Mouse (Mus musculus) T-cell, adult 2 months (primary cell): ENCODE results near the gene Mvb12b.

ENCODE experiments used
- DNase-seq: peaks from one replicate; pipeline ENCODE4 v3.0.0; 2022; ENCODE audit warnings: low spot score

Gene Mvb12b

DNA sequence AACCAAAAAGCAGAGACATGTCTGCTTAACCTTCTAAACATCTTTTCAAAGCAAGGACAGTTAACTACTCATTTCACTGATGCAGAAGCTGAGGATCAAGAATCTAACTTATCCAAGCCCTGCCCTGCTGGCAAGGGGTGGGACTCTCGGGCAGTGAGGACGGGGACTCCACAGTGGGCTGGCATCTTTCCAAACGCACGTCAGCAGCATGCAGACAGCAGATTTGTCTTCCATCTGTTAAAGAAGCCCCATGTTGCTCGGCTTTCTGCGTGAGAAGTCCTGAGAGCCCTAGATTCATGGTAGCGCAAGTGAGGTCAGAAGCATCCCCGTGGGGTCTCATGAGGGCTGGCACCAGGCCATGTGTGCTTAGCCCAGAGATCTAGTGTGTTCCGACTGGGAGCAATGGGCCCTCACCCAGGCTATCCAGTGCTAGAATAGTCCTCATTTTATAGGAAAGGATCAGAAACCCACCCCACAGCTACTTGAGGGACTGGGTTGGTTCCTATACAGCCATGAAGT lies 167.3 kb downstream of the Mvb12b start:
- DNase-seq = no peak

DNA sequence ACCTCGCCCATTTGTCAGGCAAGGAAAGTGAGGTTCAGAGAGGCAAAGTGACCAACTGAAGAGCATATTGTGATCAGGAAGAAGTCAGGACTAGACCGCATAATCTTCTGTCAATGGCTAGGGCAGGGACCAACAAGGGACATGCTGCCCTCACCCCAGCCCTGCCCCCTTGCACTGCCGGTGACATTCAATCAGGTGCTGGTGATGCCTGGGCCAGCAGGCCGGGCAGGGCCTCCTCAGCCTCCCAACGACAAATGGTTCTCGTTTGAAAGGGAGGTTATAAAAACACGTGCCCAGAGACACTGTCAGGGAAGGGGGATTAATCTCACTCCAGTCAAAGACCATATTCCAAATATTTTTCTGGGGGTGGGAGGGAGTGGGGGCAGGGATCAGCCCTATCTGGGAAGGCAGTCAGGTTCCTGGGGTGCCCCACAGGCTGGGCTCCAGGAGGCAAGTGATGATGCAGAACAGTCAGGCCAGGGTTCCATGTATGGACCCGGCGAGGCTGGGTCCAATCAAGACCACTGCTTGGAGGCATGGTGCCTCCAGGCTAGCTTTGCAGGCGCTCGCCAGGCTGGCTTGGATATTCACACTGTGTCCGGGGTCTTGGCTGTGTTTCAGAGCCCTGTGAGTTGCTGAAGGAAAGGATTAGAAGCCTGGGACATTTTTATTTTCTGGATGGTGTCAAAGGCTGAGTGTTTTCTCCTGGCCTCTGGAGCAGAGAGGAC lies 168.2 kb downstream of the Mvb12b start:
- no peak for DNase-seq

DNA sequence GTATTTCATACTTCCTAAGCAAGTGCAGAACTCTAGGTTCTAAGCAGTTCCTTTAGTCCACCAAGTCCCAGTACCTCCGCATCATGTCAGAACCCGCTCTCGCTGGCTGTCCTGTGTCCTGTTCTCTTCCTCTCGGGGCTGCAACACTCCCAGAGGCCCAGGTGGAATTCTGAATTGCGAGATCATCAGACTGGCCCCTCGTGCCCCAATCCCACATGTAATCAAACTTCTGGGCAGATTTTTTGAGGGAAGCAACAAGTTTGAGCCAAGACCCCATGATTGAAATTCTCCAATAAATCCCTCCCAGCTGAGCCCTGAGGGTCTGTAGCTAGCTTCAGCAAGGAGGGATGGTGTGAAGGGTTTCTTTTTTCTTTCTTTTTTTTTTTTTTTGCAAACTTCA lies 169.2 kb downstream of the Mvb12b start:
- no peak for DNase-seq

DNA sequence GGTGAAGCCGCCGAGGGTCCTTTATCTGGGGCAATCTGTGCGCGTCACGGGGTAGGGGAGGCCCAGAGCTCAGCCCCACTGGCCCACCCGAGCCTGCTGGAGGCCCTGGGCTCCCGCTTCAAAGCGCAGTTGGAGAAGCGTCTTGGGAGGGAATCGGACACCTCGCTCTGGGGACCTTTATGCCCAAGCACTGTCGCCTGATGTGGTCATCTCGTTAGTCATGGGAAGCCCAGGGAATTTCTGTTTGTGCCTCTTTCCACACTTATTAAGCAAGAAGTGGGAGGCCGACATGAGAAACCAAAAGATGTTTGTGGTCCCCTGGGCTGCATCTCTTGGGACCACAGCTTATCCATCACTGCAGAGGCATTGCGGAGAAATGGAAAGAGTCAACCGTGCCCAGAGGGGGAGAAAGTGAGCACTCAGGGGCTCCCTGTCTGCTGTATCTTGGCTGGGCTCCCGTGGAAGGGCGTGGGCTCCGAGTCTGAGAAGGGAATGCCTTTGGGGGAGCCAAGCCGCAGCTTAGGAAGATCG lies 169.9 kb downstream of the Mvb12b start:
- DNase-seq = no peak

DNA sequence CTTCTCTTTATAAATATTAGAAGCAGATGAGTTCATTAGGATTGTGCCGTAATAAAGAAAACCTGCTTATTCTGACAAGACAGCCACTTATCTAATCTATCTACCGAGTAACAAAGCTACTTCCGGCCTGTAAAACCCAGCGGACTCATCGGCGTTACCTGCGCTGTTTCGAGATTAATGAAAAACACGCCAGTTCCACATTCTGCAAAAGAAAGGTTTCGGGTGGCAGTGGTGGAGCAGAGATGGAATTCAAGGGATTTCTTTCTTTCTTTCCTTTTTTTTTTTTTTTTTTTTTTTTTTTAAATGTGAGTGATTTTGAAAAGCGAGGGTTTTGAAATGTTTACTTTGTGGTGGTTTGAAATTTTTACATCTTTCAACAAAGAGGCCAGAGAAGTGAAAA lies 170.4 kb downstream of the Mvb12b start:
- DNase-seq = no peak

DNA sequence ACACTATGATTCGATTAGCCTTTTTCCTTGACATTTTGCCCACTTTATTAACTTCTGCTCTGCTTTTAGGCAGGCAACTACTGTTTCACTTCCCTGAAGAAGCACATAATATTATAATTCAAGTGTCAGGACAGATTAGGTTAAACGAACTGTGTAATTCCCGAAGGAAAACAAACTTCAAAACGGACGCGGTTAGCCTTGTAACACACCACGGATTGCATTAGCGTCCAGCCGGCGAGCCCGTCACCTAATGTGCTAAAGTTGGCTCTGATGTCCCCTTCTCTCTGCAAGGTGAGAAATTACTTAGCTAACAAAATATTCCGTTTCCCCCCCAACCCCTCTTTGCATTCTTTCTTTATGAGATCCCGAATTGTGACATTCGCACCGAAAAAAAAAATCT lies 170.9 kb downstream of the Mvb12b start:
- no peak for DNase-seq

DNA sequence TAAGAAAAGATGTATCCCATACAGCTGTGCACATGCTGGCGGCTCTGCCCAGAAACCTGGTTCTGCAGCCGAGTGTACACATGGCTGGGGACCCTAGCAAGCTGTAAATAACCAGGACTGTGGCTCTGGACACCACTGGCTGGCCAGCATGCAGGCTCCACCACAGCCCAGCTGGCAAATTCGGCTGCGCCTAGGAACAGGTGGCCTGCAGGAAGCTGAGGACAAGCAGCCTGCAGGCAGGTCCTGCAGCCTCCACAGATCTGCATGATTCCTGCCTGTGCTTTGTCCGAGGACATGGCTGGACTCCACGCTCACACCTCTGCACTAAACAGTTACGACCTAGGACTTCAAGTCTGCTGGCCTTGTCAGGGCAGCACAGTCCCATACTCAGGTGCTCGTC lies 172.8 kb downstream of the Mvb12b start:
- DNase-seq = no peak

DNA sequence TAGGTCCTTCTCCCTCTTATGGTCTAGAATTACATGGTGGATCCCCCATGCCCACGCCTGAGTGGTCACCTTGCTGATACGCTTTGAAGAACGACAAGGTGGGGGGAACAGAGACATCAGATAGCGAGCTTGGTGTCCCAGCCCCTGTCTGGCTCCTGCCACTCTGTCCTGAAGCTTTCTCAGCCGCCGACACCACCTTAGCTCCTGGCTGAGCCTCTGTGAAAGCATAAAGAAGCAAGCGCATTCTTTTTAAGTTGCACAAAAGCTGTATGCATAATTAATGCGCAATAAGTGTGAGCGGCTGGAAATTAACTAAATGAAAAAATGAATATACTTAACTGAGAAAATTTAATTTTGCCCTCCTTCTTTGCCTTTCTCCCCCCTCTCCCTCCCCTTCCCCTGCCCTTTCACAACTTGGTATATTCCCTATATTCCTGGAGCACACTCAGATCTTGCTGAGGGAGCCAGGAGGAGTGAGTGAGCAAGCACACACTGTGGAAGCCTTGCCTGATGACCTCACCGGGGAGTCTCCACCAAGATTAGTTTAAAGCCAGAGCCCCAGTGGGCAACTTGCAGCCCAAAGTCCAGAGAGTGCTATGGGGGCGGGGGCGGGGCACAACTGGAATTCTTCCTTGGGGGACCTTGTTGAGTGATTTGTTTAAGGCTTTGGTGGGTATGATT lies 174.0 kb downstream of the Mvb12b start:
- DNase-seq = no peak

DNA sequence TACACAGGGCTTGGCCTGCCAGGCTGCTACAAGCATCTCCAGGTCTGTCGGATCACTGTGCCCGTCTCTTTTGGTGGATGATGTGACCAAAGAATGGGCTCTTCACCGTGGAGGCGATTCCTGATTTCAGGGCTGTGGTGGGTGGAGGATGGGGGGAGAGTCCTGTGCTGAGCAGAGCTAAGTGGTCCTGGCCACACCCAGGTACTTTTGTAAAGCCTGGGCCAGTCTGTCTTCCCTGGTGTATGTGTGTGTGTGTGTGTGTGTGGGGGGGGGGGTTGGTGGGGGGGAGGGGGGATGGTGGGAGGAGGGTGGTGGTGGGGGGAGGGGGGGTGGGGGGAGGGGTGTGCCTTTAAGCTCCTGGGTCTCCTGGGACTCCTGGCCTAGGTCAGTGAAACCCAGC lies 174.9 kb downstream of the Mvb12b start:
- DNase-seq = no peak

DNA sequence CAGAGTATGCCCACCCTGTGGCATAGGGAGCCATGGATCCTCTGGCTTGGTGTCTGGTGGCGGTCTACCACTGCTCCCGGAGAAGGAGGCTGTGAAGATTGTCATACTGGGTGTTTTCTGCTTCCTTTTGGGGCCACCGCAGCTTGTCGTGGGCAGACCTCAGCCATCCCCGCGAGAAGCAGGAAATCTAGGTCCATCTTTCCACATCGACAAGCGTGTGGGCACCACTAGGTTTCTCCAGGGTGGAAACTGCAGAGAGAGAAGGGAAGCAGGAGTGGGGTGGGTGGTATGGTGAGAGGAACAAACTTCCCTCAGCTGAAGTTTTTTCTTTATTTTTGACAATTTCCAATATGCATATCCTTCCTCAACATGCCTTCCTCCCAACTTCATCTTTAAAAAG lies 178.9 kb downstream of the Mvb12b start:
- DNase-seq = no peak

DNA sequence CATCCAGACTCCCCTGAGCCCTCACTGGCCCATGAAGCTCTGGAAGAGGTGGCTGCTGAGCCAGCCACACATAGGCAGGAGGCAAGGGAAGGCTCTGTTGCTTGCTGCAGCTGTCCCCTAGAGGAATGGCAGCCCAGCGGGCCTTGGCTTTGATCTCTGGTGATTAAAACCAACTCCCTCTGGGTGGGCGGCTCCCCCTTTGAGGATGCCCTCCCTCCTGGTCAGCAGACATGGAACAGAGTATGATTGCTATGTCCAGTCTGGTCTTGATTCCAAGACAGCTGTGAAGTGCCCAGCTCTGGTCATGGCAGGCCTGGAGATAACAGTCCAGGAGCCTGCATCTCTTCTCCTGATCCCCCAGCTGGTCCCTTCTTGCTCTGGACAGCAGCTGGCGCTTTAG lies 179.7 kb downstream of the Mvb12b start:
- no peak for DNase-seq

DNA sequence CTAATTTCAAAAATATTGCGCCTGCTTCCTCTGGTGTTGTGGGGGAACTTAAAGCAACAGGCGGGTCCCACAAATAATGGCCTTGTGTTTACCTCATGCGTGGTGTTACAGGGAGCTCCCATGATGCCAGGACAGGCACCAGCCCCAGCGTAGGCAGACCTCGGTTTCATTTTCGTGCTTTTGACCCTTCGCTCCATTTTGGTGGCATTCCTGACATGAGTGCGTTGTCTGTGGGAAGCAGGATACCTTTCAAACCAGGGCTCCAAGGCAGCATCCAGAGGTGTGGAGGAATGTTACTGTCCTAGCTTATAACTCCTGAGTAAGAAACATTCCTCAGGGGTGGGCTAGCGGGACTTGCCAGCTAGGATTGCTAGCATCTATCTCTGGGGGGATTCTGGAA lies 181.3 kb downstream of the Mvb12b start:
- DNase-seq = no peak

DNA sequence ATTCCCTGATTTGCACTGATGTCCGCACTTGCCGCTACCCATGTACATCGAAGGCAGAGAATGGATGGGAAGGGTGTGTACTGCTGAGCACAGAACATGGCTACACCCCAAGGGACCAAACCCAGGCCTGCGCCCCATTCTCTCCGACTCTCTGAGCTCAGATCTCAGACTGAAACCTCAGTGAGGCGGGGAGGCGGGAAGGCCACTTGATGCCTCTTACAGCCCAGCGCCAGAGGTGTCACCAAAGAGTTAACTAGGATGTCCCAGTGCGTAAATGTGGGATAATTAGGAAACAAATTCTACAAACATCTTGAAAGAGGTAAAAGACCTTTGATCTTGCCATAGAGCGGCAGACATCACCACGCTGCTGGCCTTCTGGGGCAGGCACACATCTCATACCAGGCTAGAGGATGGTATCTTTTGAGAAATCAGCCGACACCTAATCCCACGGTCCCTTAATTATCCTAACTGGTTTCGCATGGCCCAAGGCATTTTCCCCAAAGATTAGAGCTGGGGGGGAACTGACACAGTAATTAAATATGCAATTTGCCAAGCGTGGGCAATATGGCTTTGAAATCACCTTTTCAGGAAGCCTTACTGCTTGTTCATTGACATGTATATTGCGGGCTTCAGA lies 181.9 kb downstream of the Mvb12b start:
- no peak for DNase-seq

DNA sequence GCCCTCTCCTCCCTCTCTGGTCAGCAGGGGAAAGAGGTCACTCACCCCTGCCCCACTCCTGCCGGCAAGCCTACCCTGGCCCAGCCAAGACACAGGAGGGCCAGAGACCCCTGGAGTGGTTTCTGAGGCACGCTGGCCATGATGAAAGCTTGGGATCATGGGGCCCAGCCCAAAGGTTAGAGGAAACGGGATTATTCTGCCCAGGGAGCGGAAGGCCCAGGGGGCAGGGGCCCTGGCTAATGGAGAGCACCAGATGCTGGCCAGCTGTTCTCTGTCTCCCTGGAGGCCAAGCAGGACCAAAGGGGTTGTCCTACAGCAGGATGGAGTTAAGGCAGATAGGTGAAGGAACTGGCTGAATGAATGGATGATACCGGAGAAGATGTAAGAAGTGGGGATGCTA lies 184.5 kb downstream of the Mvb12b start:
- DNase-seq = no peak

DNA sequence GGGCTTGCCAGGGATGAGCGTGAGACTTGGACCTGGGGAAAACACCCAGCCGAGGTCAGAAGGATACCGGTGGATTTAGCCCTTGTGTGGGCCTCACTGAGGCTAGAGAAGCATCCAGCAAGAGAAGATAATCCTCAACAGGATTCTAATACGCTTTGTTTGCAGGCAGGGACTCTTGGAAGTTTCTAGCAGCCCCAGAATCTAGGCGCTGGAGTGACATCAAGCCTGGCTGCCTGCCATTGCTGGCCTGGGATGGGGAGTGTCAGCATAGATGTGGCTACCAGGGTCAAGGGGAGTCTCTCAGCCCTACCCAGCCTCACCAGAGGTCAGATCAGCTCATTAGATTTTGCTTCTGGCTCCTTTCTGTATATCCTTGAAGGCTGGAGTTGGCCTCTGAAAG lies 185.0 kb downstream of the Mvb12b start:
- no peak for DNase-seq

DNA sequence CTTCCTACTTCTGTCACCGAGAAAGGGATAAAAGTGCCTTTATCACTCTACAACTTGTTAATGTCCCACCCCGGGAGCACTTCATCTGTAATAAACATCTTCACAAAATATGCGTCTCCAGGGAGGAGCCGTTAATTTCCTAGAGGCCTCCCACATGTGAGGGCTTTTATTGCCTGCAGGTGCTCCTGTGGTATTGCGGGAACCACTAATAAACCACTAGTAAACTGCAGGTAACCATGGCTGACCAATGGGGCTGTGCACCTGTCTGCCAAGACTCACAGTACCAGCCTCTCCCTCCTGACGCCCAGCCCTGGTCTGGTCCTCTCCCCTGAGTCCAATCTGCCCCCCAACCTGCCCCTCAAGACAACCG lies 186.3 kb downstream of the Mvb12b start:
- no peak for DNase-seq

DNA sequence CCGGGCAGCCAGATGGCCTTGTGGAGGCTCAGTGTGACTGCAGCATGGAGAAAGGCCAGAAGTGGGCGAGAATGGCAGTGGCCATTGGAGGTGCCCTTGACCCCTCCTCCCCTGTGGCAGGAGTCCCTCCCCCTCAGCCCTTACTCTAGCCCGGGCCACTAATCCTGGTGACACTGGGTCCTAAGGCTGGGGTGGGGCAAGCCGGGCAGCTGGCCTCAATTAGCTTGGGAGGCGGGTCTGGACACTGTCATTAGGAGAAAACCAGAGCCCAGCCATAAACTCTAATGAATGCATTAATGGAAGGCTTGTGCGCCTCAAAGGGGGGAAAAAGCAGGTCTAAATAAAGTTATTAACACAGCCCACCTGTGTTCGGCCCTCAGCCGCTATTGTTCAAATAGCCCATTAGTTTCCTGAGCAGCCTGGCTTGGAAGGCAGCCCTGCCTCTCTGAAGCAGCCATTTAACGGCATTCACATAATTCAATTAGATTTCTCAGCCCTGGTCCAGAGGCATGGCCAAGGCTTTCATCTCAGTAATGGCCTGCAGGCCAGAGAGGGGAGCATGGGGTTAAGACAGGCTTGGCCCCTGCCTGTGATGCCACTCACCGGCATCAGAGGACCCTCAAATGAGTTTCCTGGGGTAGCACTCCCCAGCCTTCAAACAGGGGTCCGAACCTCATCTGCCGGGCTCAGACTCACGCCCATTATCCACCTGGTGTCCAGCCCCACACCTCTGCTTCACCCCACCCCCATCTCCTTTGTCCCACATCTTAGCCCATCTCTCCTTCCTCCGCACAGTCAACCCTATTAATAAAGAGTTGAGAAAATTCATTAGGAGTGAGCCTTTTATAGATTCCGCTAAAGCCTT lies 186.9 kb downstream of the Mvb12b start:
- no peak for DNase-seq

DNA sequence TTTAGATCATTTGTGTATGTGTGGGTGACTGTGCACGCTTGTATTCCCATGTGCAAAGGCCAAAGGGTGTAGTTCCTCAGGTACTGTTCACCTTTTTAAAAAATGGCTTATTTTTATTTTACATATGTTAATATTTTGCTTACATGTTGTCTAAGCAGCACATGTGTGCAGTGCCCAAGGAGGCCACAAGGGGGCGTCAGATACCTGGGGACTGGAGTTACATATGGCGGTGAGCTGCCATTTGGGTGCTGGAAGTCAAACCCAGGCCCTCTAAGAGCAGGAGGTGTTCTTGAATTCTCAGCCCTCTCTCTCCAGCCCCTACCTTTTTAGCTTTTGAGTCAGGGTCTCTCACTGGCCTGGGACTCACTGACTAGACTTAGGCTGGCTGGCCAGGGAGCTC lies 188.8 kb downstream of the Mvb12b start:
- no peak for DNase-seq

DNA sequence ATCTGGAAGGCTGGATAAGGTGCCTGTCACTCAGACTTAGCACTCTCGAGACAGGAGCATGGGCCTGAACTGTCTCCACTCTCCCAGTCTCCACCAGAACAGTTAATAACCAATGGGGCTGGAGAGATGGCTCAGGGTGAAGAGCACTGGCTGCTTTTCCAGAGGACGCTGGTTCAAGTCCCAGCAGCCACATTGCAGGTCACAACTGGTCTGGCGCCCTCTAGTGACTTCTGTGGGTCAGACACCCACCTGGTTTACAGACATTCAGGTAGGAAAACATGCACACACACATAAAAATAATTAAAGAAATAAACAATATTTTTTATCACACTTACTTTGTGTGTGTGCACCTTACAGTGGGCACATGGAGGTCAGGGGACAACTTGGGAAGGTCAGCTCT lies 191.3 kb downstream of the Mvb12b start:
- no peak for DNase-seq

DNA sequence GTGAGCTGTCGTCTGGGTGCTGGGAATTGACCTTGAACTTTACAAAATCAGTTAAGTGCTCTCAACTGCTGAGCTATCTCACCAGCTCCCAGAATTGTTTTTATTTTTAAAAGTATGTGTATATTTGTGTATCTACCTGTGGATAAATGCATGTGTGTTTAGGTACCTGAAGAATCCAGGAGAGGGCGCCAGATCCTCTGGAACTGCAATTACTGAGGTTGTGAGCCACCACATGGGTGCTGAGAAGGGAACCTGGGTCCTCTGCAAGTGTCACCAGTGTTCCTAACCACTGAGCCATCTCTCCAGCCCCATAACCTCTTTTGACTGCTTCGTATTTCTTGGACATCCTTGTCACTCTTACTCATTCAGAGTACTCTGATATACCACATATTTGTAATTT lies 193.8 kb downstream of the Mvb12b start:
- DNase-seq = no peak

DNA sequence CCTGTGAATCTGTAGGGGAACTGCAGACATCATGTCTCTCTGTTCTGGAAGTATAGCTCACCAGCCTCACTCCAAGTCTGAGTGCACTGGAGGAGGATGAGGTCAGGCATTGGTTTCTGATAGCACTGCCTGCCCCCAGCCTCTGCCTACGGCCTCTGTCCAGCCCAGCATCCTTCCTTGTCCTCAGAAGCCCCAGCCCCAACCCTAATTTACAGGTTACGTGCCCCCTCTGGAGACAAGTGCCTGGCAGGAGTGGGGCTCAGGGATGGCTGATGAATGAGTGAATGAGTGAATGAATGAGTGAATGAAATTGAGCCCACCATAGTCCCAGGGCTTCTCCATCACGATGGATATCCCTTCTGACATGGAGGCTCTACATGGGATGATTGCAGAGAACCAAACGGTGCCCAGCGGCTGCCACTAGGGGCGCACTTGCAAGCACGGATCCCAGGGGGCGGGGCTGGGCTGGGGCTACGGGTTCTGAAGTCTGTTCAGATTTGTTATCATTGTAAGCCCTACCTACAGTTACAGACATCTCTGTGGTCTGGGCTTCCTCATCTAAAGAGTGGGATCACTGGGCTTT lies 197.8 kb downstream of the Mvb12b start:
- peak; percentile 16 for DNase-seq
